In the genomic region with DNA sequence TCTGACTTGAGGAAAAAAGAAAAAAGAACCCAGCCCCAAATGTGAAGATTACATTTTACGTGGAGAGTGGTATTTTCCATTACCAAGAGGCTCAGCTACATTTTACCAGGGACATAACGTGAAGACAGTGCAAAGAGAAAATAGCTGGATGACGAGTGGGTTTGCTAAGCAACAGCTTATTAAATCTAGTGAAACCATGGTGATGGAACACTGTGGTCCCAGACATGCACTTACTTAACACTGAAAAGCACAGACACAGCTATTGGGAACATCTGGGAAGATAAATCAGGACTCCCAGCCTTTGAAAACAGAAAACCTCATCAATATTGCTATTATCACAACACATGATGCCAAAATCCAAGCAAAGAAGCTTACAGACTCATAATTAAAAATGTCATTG, we compare ENCODE assay signal across 12 mouse cellular contexts.
A peak's percentile ranks its signal among the peaks of the same experiment; 100 is the strongest.
DNase-seq lines count a peak whose midpoint lies in the region; ATAC-seq and TF ChIP-seq lines count a peak whose summit lies in the region.
"Had no signal": no experiment of that assay in that cellular context is flagged by ENCODE, and none has a peak within 500 bp of the region (broad histone marks: within the 10 kb centered on the region; RNA-seq: fewer than 3 reads in every experiment).

No protein-coding gene starts in this region.

- no peak overlapping the region for H3K27ac ChIP-seq in forebrain, postnatal 0 days (ENCODE audit: low read depth, low read length)
- no peak overlapping the region for H3K27ac ChIP-seq in forebrain, embryonic 13.5 days
- H3K27ac ChIP-seq in midbrain, embryonic 14.5 days (replicated peaks; ENCODE audit: low read depth, low read length), result 0 out of 2 replicates have a peak overlapping the region, but pooled peaks have one; percentile 37
- no peak overlapping the region for H3K27ac ChIP-seq in midbrain, embryonic 11.5 days (ENCODE audit: low read depth, low read length)
- H3K27ac ChIP-seq: liver, embryonic 13.5 days had no signal

- H3K4me2 ChIP-seq in forebrain, postnatal 0 days (ENCODE audit: low read depth), result no peak overlapping the region
- no peak overlapping the region for H3K4me2 ChIP-seq in forebrain, embryonic 13.5 days
- no peak overlapping the region for H3K4me2 ChIP-seq in midbrain, embryonic 14.5 days (ENCODE audit: low read length)
- H3K4me2 ChIP-seq in midbrain, embryonic 11.5 days, result no peak overlapping the region
- H3K4me2 ChIP-seq: liver, embryonic 13.5 days had no signal

- ATAC-seq in forebrain, postnatal 0 days, result peak; percentile 94
- ATAC-seq in forebrain, embryonic 13.5 days, result no peak
- ATAC-seq in midbrain, embryonic 14.5 days (ENCODE audit: low FRiP score, low TSS enrichment), result no peak
- no peak for ATAC-seq in midbrain, embryonic 11.5 days (ENCODE audit: low FRiP score)

- H3K9ac ChIP-seq in forebrain, postnatal 0 days, result no peak overlapping the region
- H3K9ac ChIP-seq in forebrain, embryonic 13.5 days, result no peak overlapping the region
- no peak overlapping the region for H3K9ac ChIP-seq in midbrain, embryonic 14.5 days (replicated peaks; ENCODE audit: low read length)
- H3K9ac ChIP-seq in midbrain, embryonic 11.5 days (ENCODE audit: low read length), result no peak overlapping the region
- H3K9ac ChIP-seq: liver, embryonic 13.5 days had no signal

- H3K36me3 ChIP-seq in forebrain, postnatal 0 days (ENCODE audit: insufficient read depth), result no peaks in the 10 kb centered on the region
- H3K36me3 ChIP-seq in forebrain, embryonic 13.5 days (ENCODE audit: poor library complexity, severe bottlenecking), result no peaks in the 10 kb centered on the region
- H3K36me3 ChIP-seq in midbrain, embryonic 14.5 days (ENCODE audit: control insufficient read depth, insufficient read depth, low read length), result no peaks in the 10 kb centered on the region
- no peaks in the 10 kb centered on the region for H3K36me3 ChIP-seq in midbrain, embryonic 11.5 days (ENCODE audit: control insufficient read depth, insufficient read depth, low read length)
- H3K36me3 ChIP-seq: liver, embryonic 13.5 days had no signal

- 41% methylated on average over 3 of the region's 3 CpGs for WGBS in forebrain, postnatal 0 days
- WGBS in forebrain, embryonic 13.5 days, result 43% methylated on average over 3 of the region's 3 CpGs
- WGBS in midbrain, embryonic 14.5 days, result 42% methylated on average over 3 of the region's 3 CpGs
- 43% methylated on average over 3 of the region's 3 CpGs for WGBS in midbrain, embryonic 11.5 days

- DNase-seq in forebrain, postnatal 0 days, result peak; percentile 35
- peak; percentile 37 for DNase-seq in midbrain, embryonic 14.5 days
- DNase-seq in midbrain, embryonic 11.5 days (ENCODE audit: low spot score, missing footprints), result no peak
- DNase-seq in layer of hippocampus, postnatal 36 days, result peak; percentile 1 to 23
- DNase-seq in telencephalon, adult 2 months (ENCODE audit: low read depth, low spot score), result peak; percentile 73
- DNase-seq in gastrocnemius, postnatal 25 days, result no peak
- no peak for DNase-seq in T-cell, adult 2 months (ENCODE audit: low spot score)
- DNase-seq: B cell, adult 2 months; cerebellum, adult 2 months; liver, embryonic 13.5 days; spleen, adult 18-20 months had no signal

- H3K9me3 ChIP-seq in forebrain, postnatal 0 days (ENCODE audit: low read length), result no peaks in the 10 kb centered on the region
- peaks cover 4% of the 10 kb centered on the region; the same call in 1 of the 2 replicates for H3K9me3 ChIP-seq in forebrain, embryonic 13.5 days (replicated peaks)
- H3K9me3 ChIP-seq in midbrain, embryonic 14.5 days (ENCODE audit: control insufficient read depth, low read length), result no peaks in the 10 kb centered on the region
- no peaks in the 10 kb centered on the region; the same call in 1 of the 2 replicates for H3K9me3 ChIP-seq in midbrain, embryonic 11.5 days (ENCODE audit: control insufficient read depth, low read length)
- H3K9me3 ChIP-seq: liver, embryonic 13.5 days had no signal

- H3K4me1 ChIP-seq in forebrain, postnatal 0 days (ENCODE audit: insufficient read depth), result no peaks in the 10 kb centered on the region
- no peaks in the 10 kb centered on the region for H3K4me1 ChIP-seq in forebrain, embryonic 13.5 days
- no peaks in the 10 kb centered on the region for H3K4me1 ChIP-seq in midbrain, embryonic 14.5 days (ENCODE audit: control insufficient read depth, insufficient read depth, low read length)
- H3K4me1 ChIP-seq in midbrain, embryonic 11.5 days (ENCODE audit: control insufficient read depth, insufficient read depth, low read length), result no peaks in the 10 kb centered on the region
- H3K4me1 ChIP-seq: liver, embryonic 13.5 days had no signal

- H3K4me3 ChIP-seq in forebrain, postnatal 0 days (ENCODE audit: low read depth, low read length), result no peak overlapping the region
- no peak overlapping the region for H3K4me3 ChIP-seq in forebrain, embryonic 13.5 days
- no peak overlapping the region for H3K4me3 ChIP-seq in midbrain, embryonic 14.5 days (replicated peaks; ENCODE audit: low read depth, low read length)
- H3K4me3 ChIP-seq in midbrain, embryonic 11.5 days (ENCODE audit: low read depth, low read length), result no peak overlapping the region
- H3K4me3 ChIP-seq: liver, embryonic 13.5 days had no signal

- TF ChIP-seq CTCF in forebrain, postnatal 0 days (IDR thresholded peaks at IDR 0.05; ENCODE audit: low read depth), result no peak

- no peaks in the 10 kb centered on the region for H3K27me3 ChIP-seq in forebrain, postnatal 0 days (ENCODE audit: insufficient read depth, low read length)
- H3K27me3 ChIP-seq in forebrain, embryonic 13.5 days, result no peaks in the 10 kb centered on the region
- no peaks in the 10 kb centered on the region for H3K27me3 ChIP-seq in midbrain, embryonic 14.5 days (ENCODE audit: control insufficient read depth, insufficient read depth, low read length)
- H3K27me3 ChIP-seq in midbrain, embryonic 11.5 days (ENCODE audit: control insufficient read depth, insufficient read depth, low read length), result no peaks in the 10 kb centered on the region; the same call in 1 of the 2 replicates
- H3K27me3 ChIP-seq: liver, embryonic 13.5 days had no signal

Comparison
In these comparisons a context has a peak if more than half of its experiments do, and no peak if none do; other contexts are left out.
1. DNase-seq: peak in forebrain, postnatal 0 days (single experiment), midbrain, embryonic 14.5 days (single experiment), layer of hippocampus, postnatal 36 days (2 of 2) and telencephalon, adult 2 months (single experiment); none in midbrain, embryonic 11.5 days (single experiment), gastrocnemius, postnatal 25 days (single experiment) and T-cell, adult 2 months (single experiment).